Mouse (Mus musculus) layer of hippocampus, adult 9-11 months (tissue): ENCODE measurements at regions not wholly inside any gene's neighbourhood (a gene's known extent, or its start where the extent isn't known, plus 50 kb on each side); places are given as distances from the start of the nearest gene placed in this dataset.
"Not testable (repeated sequence)": the region's sequence is repeated elsewhere in the genome, so short reads cannot be mapped to it uniquely, and the experiment has no call there.

ENCODE experiments used
- DNase-seq: peaks from one replicate; pipeline ENCODE4 v3.0.0; 2022

DNA sequence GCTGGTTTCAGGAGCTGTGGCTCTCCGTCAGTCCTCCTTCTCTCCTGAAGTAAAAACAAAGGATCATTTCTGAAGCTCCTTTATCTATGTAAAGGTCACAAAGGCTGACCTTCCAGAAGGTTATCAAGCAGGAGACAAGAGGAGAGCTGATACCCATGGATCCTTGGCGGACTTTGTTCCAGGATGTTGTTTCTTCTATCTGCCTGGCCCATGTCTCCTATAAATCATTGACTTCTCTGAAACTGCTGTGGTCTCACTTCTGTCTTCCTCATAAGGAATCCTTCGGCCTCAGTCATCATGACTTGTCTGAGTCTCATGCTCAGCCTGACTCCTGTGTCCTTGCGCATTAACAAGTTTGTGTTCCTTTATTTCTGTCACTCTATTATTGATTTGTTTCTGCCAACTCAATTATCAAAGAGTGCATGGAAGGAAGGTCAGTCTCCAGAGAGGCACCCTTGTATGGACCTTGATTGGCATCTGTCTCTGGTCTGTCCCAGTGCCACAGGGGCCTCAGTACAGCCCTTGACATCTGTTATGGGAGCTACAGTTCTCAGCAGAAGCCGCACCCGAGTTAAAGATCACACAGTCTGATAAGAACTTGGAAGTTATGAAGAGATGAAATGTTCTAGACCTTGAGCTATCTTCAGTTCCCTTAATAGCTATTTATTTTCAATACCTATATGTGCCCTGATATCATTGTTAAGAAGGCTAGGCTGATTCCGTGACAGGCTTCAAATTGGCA is 53.2 kb upstream of the Dazl start:
- no peak for DNase-seq

- not testable (repeated sequence) for DNase-seq
Observed at GRCm38 (mm10) chr17:50353818-50354217, 60.4 kb upstream of the Dazl start.

DNA sequence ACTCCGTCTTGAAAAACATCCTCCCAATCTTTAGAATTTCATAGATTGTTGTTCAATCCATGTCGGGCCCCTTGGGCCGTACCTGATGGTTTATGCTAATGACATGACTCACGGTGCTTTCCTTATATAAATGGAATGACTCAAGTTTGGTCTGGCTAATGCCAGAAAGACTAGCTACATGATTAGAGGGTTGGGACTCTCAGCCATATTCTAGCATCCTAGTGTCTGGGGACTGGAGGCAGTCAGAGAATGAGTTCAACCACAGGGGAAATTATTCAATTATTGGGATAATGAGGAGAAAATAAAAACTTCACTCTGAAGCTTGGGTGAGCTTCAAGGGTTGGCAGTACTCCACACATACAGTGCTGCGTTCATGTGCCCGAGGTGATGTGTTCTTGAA is 60.9 kb upstream of the Dazl start:
- no peak for DNase-seq

DNA sequence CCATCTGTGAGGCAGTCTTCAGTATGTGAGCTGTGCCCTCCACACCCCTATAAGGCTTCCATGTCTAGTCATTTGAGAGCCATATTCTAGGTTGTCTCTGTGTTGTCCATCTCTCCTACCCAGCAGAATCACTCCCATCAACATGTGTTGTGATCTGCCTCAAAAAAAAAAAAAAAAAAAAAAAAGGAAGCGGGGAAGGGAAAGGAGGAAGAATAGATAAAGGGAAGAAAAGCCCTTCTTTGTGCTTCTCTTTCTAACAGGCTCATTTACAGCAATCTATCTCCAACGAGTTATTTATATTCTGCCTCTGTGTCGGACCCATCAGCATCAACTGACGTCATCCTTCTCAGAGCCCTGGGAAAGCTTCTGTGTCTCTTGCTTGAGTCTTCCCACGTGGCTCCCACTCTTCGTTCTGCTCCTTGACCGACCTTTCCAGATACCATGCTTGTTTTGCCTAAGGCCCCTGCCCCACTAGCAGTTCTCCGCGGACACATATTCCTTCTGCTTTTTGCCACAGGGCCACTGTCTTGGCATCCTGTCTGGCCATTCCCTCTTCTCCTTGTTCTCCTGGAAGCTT is 68.3 kb upstream of the Dazl start:
- no peak for DNase-seq

GRCm38 (mm10) chr17:50365396-50365795 is 72.0 kb upstream of the Dazl start:
- no peak for DNase-seq

DNA sequence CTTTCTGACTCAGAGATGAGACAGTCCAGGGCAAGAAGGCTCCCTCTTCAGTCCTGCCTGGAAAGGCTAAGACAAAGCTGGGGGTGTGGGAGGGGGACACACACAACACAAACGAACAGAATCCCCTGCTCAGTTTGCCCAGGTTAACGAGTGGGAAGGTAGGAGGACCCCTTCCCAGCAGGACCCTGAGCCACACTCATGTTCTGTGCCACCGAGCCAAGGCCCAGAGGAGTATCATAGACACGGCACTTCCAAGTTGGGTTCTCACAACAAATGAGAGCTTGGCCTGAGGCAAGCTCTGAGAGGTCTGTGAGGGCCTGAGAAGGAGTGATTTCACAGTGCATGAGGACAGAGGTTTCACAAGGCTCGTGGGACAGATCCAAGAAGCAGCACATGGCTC is 72.7 kb upstream of the Dazl start:
- DNase-seq = no peak

- DNase-seq = no peak
Observed at GRCm38 (mm10) chr17:50369216-50369875, 75.9 kb upstream of the Dazl start.

DNA sequence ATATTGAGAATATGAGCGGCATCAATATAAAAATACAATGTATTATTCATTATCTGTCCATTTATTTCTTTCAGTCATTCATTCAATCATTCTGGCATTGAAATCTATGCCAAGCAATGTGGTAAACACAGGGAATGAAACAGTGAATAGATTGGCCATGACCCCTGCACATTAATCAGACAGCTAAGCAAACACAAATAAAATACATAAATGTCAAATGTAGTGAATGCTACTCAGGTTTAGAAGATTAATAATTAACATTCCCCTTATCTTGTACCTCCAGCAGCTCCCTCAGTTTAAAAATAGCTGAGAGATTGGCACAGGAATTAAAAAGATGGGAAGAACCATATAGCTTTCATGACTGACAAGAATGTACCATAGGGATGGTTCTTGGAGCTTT is 77.0 kb upstream of the Dazl start:
- no peak for DNase-seq

DNA sequence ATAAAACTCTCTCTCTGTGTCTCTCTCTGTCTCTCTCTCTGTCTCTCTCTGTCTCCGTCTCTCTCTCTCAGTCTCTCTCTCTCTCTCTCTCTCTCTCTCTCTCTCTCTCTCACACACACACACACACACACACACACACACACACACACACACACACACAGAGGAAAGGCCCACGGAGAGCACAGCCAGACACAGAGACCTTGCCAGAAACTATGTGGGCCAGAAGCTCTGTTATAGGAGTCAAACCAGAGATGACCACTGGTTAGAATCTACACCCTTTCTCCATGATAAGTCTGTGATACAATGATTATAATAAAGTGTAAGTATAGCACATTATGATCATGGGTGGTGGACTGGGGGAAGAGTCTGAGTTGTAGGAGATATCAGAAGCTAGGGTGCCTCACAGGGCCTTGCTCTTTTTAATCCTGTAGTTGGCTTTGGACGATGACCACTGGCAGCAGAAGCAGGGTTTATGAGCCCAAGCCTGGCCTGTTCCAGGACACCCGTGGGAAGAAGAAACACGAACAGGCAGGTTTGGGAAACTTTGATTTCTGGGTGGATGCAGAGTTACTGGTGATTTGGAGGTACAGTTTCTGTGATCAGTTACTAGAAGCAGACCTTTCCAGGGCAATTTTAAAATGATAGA is 80.2 kb upstream of the Dazl start:
- no peak for DNase-seq

DNA sequence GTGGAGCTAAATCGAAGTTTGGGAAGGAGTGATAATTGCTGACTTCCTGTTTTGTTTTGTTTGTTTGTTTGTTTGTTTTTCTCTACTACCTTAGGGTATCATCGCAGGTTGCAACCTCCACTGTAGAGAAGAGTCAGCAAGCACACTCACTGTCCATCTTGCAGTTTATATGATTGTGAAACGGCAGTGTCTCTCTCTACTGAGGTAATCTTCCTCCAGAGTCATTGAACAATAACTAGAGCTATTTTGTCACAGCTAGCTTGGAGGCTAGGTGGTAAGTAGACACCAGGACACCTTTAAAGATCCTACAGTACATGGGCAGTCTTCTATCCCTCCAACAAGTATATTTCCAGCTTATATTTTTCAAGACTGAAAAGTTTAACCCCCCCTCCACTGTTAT is 82.0 kb upstream of the Dazl start:
- no peak for DNase-seq

GRCm38 (mm10) chr17:50376708-50377107 is 83.3 kb upstream of the Dazl start:
- DNase-seq = no peak

GRCm38 (mm10) chr17:50378141-50378727 is 84.8 kb upstream of the Dazl start:
- DNase-seq = no peak

DNA sequence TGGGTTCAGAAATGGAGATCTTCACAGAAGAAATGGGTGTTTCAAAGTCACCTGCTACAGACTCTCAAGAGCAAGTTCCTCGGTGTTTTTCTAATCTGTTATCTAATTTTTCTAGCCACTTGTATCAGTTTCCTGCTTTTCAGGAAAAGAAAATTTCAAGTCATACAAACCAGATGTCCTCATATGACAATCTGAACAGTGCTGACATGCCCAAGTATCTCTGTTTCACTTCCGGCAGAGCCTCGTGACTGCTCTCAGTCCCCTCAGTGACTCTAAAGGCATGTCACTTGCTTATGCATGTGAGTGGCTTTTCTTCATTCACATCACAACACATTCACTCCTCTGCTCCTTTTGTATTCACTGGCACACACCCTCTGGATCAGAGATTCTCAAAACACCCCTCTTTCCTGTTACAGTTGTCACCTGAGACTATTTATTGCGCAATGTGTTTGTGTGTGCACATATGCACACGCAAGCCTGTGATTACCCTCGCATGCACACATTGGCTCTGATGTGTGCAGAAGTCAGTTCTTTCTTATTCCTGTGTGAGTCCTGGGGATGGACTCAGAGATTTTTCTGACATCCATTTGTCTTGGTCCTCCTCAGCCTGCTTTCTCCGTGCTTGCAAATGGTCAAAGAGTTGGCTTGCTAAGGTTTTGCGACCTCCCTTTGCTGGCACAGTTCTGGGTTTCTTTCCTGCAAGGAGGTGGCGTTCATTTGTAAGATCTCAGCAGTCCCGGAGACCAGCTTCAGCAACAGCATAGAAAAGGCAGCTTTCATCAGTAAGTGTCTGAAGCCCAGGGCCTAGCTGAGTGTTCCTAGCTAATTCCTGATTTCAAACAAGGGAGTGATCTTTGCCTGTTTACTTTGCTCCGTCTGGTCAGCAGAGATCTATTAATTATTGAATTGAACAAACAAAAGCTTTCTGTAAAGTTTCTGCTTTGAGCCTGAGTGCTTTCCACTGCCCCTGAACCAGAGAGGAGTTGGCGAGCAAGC is 95.6 kb upstream of the Dazl start:
- DNase-seq = no peak

- no peak for DNase-seq
Observed at GRCm38 (mm10) chr17:50390151-50390550, 96.7 kb upstream of the Dazl start.

GRCm38 (mm10) chr17:50391207-50391606 is 97.8 kb upstream of the Dazl start:
- no peak for DNase-seq

GRCm38 (mm10) chr17:50391996-50392395 is 98.6 kb upstream of the Dazl start:
- no peak for DNase-seq

DNA sequence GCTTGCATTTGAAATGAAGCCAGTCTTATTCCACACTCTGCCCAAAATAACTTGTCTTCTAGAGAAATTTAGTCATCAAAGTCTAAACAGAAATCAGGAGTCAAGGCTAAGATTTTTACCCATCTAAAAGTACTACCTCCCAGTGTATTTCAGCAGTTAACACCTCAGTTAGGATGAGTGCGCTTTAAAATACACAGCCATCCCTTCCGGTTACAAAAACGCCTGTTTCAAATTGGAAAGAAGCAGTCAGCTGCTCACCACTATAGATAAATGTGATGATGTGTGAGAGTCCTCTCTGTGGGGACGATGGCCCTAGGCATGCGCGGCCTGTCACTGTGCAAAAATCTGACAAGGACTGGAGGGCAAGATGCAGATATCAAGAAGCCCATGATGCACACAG is 99.0 kb upstream of the Dazl start:
- no peak for DNase-seq

DNA sequence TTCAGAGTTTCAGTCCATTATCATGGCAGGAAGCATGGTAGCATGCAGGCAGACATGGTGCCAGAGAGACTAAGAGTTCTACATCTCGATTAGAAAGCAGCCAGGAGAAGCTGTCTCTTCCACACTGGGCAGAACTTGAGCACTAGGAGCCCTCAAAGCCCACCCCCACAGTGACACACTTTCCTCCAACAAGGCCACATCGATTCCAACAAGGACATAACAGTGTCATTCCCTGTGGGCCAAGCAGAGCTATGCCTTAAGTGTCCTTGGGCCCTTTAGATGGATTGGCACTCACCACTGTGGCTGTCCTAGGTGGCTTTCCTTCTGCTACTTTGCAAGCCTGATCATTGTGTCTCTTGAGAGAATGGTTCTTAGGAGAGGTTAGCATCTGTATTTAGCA is 99.5 kb upstream of the Dazl start:
- no peak for DNase-seq

GRCm38 (mm10) chr17:50393698-50394097 is 100.3 kb upstream of the Dazl start:
- no peak for DNase-seq

- no peak for DNase-seq
Observed at GRCm38 (mm10) chr17:50394801-50395200, 101.4 kb upstream of the Dazl start.

DNA sequence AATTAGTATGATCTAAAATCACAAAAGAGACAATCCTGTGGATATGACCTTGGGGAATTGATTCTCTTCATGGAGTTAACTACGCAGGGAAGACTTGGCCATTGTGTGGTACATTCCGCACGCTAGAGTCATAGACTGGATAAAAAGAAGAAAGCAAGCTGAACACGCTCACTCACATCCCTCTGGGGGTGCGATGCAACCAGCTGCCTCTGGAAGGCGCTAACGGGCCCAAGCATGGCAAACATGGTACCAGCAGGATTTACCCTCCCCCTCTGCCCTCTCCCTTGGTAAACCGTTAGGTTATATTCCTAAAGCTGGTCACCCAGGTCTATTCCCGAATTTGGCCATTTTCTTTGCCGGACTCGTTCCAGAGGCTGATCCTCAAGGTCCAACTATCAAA is 102.2 kb upstream of the Dazl start:
- no peak for DNase-seq

DNA sequence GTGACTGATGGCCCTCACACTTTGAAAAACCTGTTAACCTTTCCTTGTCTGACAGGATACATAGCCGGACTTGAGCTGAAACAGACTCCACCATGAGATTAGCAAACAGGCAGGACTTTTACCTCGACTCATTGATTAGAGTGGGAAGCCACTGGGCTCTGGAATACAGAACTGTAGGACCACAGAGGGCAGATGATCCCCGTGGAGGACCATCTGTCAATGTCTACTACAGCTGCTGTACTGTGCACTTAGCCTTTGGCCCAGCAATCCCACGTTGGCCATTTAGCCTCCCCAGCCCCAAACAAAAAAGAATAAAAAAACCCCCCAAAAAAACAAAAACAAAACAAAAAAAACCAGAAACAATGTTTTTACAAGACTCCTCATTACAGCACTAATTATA is 103.9 kb upstream of the Dazl start:
- DNase-seq = no peak
